Mouse (Mus musculus): ENCODE data around the gene Olfr920. TPM values are rescaled to one million over a fixed set of nuclear protein-coding genes. Genes with fewer than 3 reads are reported as not detected.

Olfr920 gene
- 0.08 TPM in 1 of 2 replicates, not detected in the other for polyA plus RNA-seq (2015; fragmentation: Nextera tagmentation; extraction: Ambion mirVana)

- no peaks in the 10 kb centered on the region for H3K4me1 ChIP-seq (ENCODE audit: insufficient read depth, low read length)
- 100% methylated on average over 1 of the region's 1 CpGs for WGBS
- no peaks in the 10 kb centered on the region for H3K9me3 ChIP-seq (ENCODE audit: low read length)
- no peak within 1 kb of the TSS for H3K9ac ChIP-seq (replicated peaks; ENCODE audit: low read length)
- H3K4me2 ChIP-seq (replicated peaks; ENCODE audit: low read depth, low read length), result no peak within 1 kb of the TSS
- no peaks in the 10 kb centered on the region for H3K36me3 ChIP-seq (ENCODE audit: insufficient read depth, low read length)
- no peak for ATAC-seq (ENCODE audit: low FRiP score, low TSS enrichment)
- H3K27me3 ChIP-seq (ENCODE audit: insufficient read depth, low read length), result no peaks in the 10 kb centered on the region
- H3K27ac ChIP-seq (ENCODE audit: low read length), result no peak within 1 kb of the TSS
- no peak within 1 kb of the TSS for H3K4me3 ChIP-seq (ENCODE audit: low read length)
Observed at GRCm38 (mm10) chr9:38751999-38752398, at the start of gene Olfr920. Gene Olfr920 (plus strand): TSS chr9:38752299.

DNA sequence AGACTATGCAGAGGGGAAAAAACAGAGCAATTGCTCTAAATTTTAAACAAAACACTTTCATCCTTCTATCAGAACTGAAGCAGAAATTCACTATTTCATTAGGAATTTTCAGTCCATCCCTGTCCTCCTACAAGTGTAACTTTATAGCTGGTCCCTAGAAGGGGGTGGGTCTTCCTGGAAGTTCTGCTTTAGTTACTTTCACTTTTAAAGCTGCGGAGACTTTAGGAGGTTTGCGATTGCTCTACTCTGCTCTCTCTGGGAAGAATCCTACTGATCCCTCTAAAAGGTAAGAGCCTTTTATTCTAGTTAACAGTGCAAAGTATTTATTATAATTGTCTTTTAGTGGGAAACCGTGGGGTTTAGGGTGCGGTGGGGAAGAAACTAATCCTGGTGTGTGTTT is 34.0 kb upstream of the Olfr920 start, which contains the start of gene Vwa5a:
Gene Vwa5a (plus strand): TSS at position 167 of the 400 bp plus-strand sequence.
- Histone ChIP-seq H3K9me3 (ENCODE audit: low read length) (no peaks in the 10 kb centered on the region), H3K27ac (ENCODE audit: low read length) (peak within 1 kb of the TSS; percentile 77; the same call in 1 of the 2 replicates), H3K4me3 (ENCODE audit: low read length) (peak within 1 kb of the TSS; percentile 71), H3K4me2 (replicated peaks; ENCODE audit: low read depth, low read length) (peak within 1 kb of the TSS; percentile 75), H3K4me1 (ENCODE audit: insufficient read depth, low read length) (peaks cover 5% of the 10 kb centered on the region; the same call in 1 of the 2 replicates), H3K36me3 (ENCODE audit: insufficient read depth, low read length) (peaks cover 7% of the 10 kb centered on the region; the same call in 1 of the 2 replicates), H3K27me3 (ENCODE audit: insufficient read depth, low read length) (no peaks in the 10 kb centered on the region), H3K9ac (replicated peaks; ENCODE audit: low read length) (peak within 1 kb of the TSS; percentile 64)
- WGBS, result 1% methylated on average over 4 of the region's 4 CpGs
- peak; percentile 93 for ATAC-seq (ENCODE audit: low FRiP score, low TSS enrichment)

- H3K27me3 ChIP-seq (ENCODE audit: insufficient read depth, low read length), result no peaks in the 10 kb centered on the region
- no peaks in the 10 kb centered on the region for H3K9me3 ChIP-seq (ENCODE audit: low read length)
- H3K36me3 ChIP-seq (ENCODE audit: insufficient read depth, low read length), result peaks cover 14% of the 10 kb centered on the region
- peak overlapping the region; percentile 64 for H3K9ac ChIP-seq (replicated peaks; ENCODE audit: low read length)
- H3K4me2 ChIP-seq (replicated peaks; ENCODE audit: low read depth, low read length), result peak overlapping the region; percentile 75
- peak overlapping the region; percentile 71 for H3K4me3 ChIP-seq (ENCODE audit: low read length)
- 3% methylated on average over 3 of the region's 3 CpGs for WGBS
- peak overlapping the region; percentile 77; the same call in 1 of the 2 replicates for H3K27ac ChIP-seq (ENCODE audit: low read length)
- peaks cover 5% of the 10 kb centered on the region; the same call in 1 of the 2 replicates for H3K4me1 ChIP-seq (ENCODE audit: insufficient read depth, low read length)
- peak; percentile 92 for ATAC-seq (ENCODE audit: low FRiP score, low TSS enrichment)
Observed at GRCm38 (mm10) chr9:38718927-38719441, 33.1 kb upstream of the Olfr920 start.

DNA sequence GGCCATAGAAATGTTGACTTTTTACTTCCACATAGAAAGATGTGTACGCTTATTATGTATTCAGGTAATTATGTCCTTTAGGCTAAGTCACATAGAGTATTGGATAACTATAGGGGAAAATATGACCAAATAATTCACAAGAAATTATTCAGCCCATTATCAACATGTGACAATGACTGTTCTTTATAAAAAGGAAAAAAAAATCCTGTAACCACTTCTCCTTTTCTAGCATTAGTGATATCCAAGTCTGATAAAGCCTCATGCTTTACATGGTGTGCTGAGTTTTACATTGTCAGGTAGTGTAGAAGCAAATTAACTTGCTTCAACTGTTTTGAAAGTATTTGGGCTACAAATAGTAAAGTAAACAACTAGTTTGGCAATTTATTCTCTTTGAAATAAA is 28.1 kb upstream of the Olfr920 start:
- 93% methylated on average over 1 of the region's 1 CpGs for WGBS
- Histone ChIP-seq H3K9me3 (ENCODE audit: low read length) (no peaks in the 10 kb centered on the region), H3K4me1 (ENCODE audit: insufficient read depth, low read length) (peaks cover 5% of the 10 kb centered on the region; the same call in 1 of the 2 replicates), H3K4me2 (replicated peaks; ENCODE audit: low read depth, low read length) (no peak overlapping the region), H3K27me3 (ENCODE audit: insufficient read depth, low read length) (no peaks in the 10 kb centered on the region), H3K9ac (replicated peaks; ENCODE audit: low read length) (no peak overlapping the region), H3K36me3 (ENCODE audit: insufficient read depth, low read length) (peaks cover 34% of the 10 kb centered on the region), H3K27ac (ENCODE audit: low read length) (no peak overlapping the region), H3K4me3 (ENCODE audit: low read length) (no peak overlapping the region)
- ATAC-seq (ENCODE audit: low FRiP score, low TSS enrichment), result no peak

GRCm38 (mm10) chr9:38728218-38728617 is 23.9 kb upstream of the Olfr920 start:
- Histone ChIP-seq H3K4me1 (ENCODE audit: insufficient read depth, low read length) (no peaks in the 10 kb centered on the region), H3K9me3 (ENCODE audit: low read length) (no peaks in the 10 kb centered on the region), H3K27ac (ENCODE audit: low read length) (no peak overlapping the region), H3K36me3 (ENCODE audit: insufficient read depth, low read length) (peaks cover 27% of the 10 kb centered on the region), H3K27me3 (ENCODE audit: insufficient read depth, low read length) (no peaks in the 10 kb centered on the region), H3K4me3 (ENCODE audit: low read length) (no peak overlapping the region), H3K9ac (replicated peaks; ENCODE audit: low read length) (no peak overlapping the region), H3K4me2 (replicated peaks; ENCODE audit: low read depth, low read length) (no peak overlapping the region)
- 78% methylated on average over 3 of the region's 3 CpGs for WGBS
- ATAC-seq (ENCODE audit: low FRiP score, low TSS enrichment), result no peak

DNA sequence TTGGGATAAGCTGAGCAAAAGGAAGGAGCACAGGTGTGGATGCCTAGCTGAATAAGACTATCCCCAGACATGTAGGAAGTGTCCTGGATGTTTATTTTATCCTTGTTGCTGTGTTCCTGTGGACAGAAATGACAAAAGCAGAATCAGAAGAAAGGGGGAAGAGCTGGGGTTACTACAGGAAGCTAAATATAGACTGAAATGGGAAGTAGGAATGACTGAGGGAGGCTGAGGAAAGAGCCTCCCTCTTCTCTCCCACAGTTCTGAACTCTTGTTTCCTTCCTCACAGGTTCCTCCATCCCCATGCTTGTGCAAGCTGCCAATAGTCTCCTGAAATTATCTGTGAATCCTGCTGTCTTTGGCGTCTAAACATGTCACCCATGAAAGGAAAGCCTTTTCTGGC is 10.7 kb upstream of the Olfr920 start:
- no peaks in the 10 kb centered on the region for H3K9me3 ChIP-seq (ENCODE audit: low read length)
- WGBS, result 100% methylated on average over 1 of the region's 1 CpGs
- H3K27me3 ChIP-seq (ENCODE audit: insufficient read depth, low read length), result no peaks in the 10 kb centered on the region
- no peak overlapping the region for H3K4me3 ChIP-seq (ENCODE audit: low read length)
- no peak for ATAC-seq (ENCODE audit: low FRiP score, low TSS enrichment)
- peaks cover 2% of the 10 kb centered on the region; the same call in 1 of the 2 replicates for H3K36me3 ChIP-seq (ENCODE audit: insufficient read depth, low read length)
- H3K4me1 ChIP-seq (ENCODE audit: insufficient read depth, low read length), result no peaks in the 10 kb centered on the region
- H3K27ac ChIP-seq (ENCODE audit: low read length), result no peak overlapping the region
- no peak overlapping the region for H3K9ac ChIP-seq (replicated peaks; ENCODE audit: low read length)
- no peak overlapping the region for H3K4me2 ChIP-seq (replicated peaks; ENCODE audit: low read depth, low read length)

DNA sequence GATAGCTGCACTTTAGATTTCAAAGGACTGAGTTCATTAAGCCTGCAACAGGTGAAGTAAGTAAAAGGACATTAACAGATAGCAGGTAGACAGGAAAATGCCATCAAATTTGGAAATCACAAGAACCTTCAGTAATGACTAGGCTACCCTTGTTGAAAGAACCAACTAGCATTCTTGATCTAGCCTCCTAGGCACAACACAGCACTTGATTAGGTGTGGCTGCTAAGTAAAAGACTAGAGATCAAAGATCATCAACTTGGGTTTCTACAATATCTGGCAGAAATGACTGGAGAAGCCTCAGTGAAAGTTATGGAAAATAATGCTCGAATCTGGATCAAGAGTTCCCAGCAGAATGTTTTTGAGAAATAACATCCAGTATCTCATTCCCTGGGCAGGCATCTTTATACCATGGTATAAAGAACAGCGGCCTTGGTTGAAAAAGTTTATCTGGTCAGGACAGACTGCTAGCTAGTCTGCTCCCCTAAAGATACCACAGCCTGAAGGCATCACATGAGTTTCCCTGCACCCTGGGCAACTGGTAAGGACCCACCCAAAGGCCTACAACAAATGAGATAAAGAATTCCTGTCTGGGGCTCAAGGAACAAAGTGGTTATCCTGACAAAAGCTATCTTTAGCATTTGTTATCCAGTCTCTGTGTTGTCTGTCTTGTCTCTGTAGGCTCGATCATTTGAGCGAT is 7.3 kb upstream of the Olfr920 start:
- Histone ChIP-seq H3K4me2 (replicated peaks; ENCODE audit: low read depth, low read length) (no peak overlapping the region), H3K27ac (ENCODE audit: low read length) (no peak overlapping the region), H3K27me3 (ENCODE audit: insufficient read depth, low read length) (no peaks in the 10 kb centered on the region), H3K9ac (replicated peaks; ENCODE audit: low read length) (no peak overlapping the region), H3K4me3 (ENCODE audit: low read length) (no peak overlapping the region), H3K9me3 (ENCODE audit: low read length) (no peaks in the 10 kb centered on the region), H3K4me1 (ENCODE audit: insufficient read depth, low read length) (no peaks in the 10 kb centered on the region), H3K36me3 (ENCODE audit: insufficient read depth, low read length) (no peaks in the 10 kb centered on the region)
- 89% methylated on average over 4 of the region's 4 CpGs for WGBS
- no peak for ATAC-seq (ENCODE audit: low FRiP score, low TSS enrichment)

GRCm38 (mm10) chr9:38772768-38773167 is 20.7 kb downstream of the Olfr920 start, which contains the start of gene Olfr921:
Gene Olfr921 (plus strand): TSS chr9:38773068.
- no peak within 1 kb of the TSS for H3K4me3 ChIP-seq (ENCODE audit: low read length)
- H3K36me3 ChIP-seq (ENCODE audit: insufficient read depth, low read length), result no peaks in the 10 kb centered on the region
- ATAC-seq (ENCODE audit: low FRiP score, low TSS enrichment), result no peak
- H3K9ac ChIP-seq (replicated peaks; ENCODE audit: low read length), result no peak within 1 kb of the TSS
- H3K4me1 ChIP-seq (ENCODE audit: insufficient read depth, low read length), result no peaks in the 10 kb centered on the region
- no peak within 1 kb of the TSS for H3K4me2 ChIP-seq (replicated peaks; ENCODE audit: low read depth, low read length)
- H3K27ac ChIP-seq (ENCODE audit: low read length), result no peak within 1 kb of the TSS
- H3K9me3 ChIP-seq (ENCODE audit: low read length), result no peaks in the 10 kb centered on the region
- H3K27me3 ChIP-seq (ENCODE audit: insufficient read depth, low read length), result no peaks in the 10 kb centered on the region

GRCm38 (mm10) chr9:38792689-38793088 is 40.6 kb downstream of the Olfr920 start:
- H3K27ac ChIP-seq (ENCODE audit: low read length), result no peak overlapping the region
- no peaks in the 10 kb centered on the region for H3K4me1 ChIP-seq (ENCODE audit: insufficient read depth, low read length)
- no peak overlapping the region for H3K9ac ChIP-seq (replicated peaks; ENCODE audit: low read length)
- no peaks in the 10 kb centered on the region for H3K36me3 ChIP-seq (ENCODE audit: insufficient read depth, low read length)
- no peaks in the 10 kb centered on the region for H3K9me3 ChIP-seq (ENCODE audit: low read length)
- H3K4me3 ChIP-seq (ENCODE audit: low read length), result no peak overlapping the region
- H3K4me2 ChIP-seq (replicated peaks; ENCODE audit: low read depth, low read length), result no peak overlapping the region
- 90% methylated on average over 2 of the region's 2 CpGs for WGBS
- no peak for ATAC-seq (ENCODE audit: low FRiP score, low TSS enrichment)
- H3K27me3 ChIP-seq (ENCODE audit: insufficient read depth, low read length), result no peaks in the 10 kb centered on the region

DNA sequence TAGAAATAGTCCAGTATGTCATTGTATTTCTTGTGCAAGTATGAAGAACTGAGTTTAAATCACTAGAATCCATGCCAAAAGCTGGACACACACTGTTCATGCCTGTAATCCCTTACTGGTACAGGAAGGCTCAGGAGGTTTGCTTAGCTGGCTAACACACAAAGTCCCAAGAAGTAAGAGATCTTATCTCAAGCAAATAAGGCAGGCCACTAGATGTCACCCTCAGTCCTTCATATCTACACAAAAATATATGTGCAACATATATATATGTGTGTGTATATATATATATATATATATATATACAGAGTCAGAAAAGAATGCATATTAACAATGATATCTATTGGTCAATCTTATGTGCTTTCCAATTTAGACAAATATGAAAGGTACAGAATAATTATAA is 53.6 kb downstream of the Olfr920 start:
- Histone ChIP-seq H3K27ac (ENCODE audit: low read length) (no peak overlapping the region), H3K4me2 (replicated peaks; ENCODE audit: low read depth, low read length) (no peak overlapping the region)
- ATAC-seq (ENCODE audit: low FRiP score, low TSS enrichment), result no peak

More for the DNA sequence above, 53.6 kb downstream of the Olfr920 start:
- H3K4me1 ChIP-seq (ENCODE audit: insufficient read depth, low read length), result no peaks in the 10 kb centered on the region
- no peaks in the 10 kb centered on the region for H3K36me3 ChIP-seq (ENCODE audit: insufficient read depth, low read length)
- H3K9ac ChIP-seq (replicated peaks; ENCODE audit: low read length), result no peak overlapping the region
- no peaks in the 10 kb centered on the region for H3K27me3 ChIP-seq (ENCODE audit: insufficient read depth, low read length)
- no peaks in the 10 kb centered on the region for H3K9me3 ChIP-seq (ENCODE audit: low read length)
- H3K4me3 ChIP-seq (ENCODE audit: low read length), result no peak overlapping the region
